8 mouse cellular contexts compared by ENCODE assay signal in genomic region chr10:45066931-45067308, GRCm38 (mm10). TPM values are rescaled to one million over a fixed set of nuclear protein-coding genes. Genes with fewer than 3 reads are reported as not detected.
DNase-seq lines count a peak whose midpoint lies in the region; ATAC-seq and TF ChIP-seq lines count a peak whose summit lies in the region.

Gene Prep, plus strand, starts transcription at chr10:45067203.

- H3K27me3 ChIP-seq in ES-Bruce4 (ENCODE audit: control insufficient read depth, insufficient read depth, low read length, poor library complexity, severe bottlenecking), result no peaks in the 10 kb centered on the region
- no peaks in the 10 kb centered on the region for H3K27me3 ChIP-seq in forebrain, embryonic 11.5 days (ENCODE audit: control insufficient read depth, insufficient read depth, low read length)
- no peaks in the 10 kb centered on the region for H3K27me3 ChIP-seq in heart, embryonic 16.5 days (ENCODE audit: control insufficient read depth, insufficient read depth, low read length)
- no peaks in the 10 kb centered on the region for H3K27me3 ChIP-seq in liver, embryonic 16.5 days (ENCODE audit: control insufficient read depth, insufficient read depth, low read depth, low read length)
- no peaks in the 10 kb centered on the region for H3K27me3 ChIP-seq in neural tube, embryonic 12.5 days (replicated peaks)
- no peaks in the 10 kb centered on the region for H3K27me3 ChIP-seq in stomach, postnatal 0 days (ENCODE audit: control insufficient read depth, insufficient read depth, low read length)

- DNase-seq in c-Kit-positive CD71-positive TER-119-negative erythroid progenitor cells, embryonic 14.5 days (ENCODE audit: low read depth), result peak; percentile 69
- DNase-seq in forebrain, embryonic 11.5 days (ENCODE audit: low spot score), result peak; percentile 93
- DNase-seq in kidney, postnatal 25 days, result peak; percentile 93 to 97
- peak; percentile 94 for DNase-seq in stomach, postnatal 0 days (ENCODE audit: low spot score)

- peak; percentile 94 for ATAC-seq in forebrain, embryonic 11.5 days (replicated peaks; ENCODE audit: low FRiP score)
- ATAC-seq in heart, embryonic 16.5 days (replicated peaks; ENCODE audit: extremely low read depth, insufficient read depth, low FRiP score), result peak; percentile 94
- peak; percentile 91 for ATAC-seq in liver, embryonic 16.5 days (ENCODE audit: low read depth)
- ATAC-seq in neural tube, embryonic 12.5 days (ENCODE audit: low FRiP score, low read depth), result peak; percentile 95
- peak; percentile 95 for ATAC-seq in stomach, postnatal 0 days (ENCODE audit: low FRiP score, low TSS enrichment)

- H3K4me2 ChIP-seq in forebrain, embryonic 11.5 days (ENCODE audit: low read depth, low read length, severe bottlenecking), result peak within 1 kb of the TSS; percentile 68
- H3K4me2 ChIP-seq in heart, embryonic 16.5 days (ENCODE audit: low read depth, low read length), result peak within 1 kb of the TSS; percentile 92
- peak within 1 kb of the TSS; percentile 94 for H3K4me2 ChIP-seq in liver, embryonic 16.5 days (ENCODE audit: low read depth, low read length)
- H3K4me2 ChIP-seq in neural tube, embryonic 12.5 days (replicated peaks), result peak within 1 kb of the TSS; percentile 77
- peak within 1 kb of the TSS; percentile 83 for H3K4me2 ChIP-seq in stomach, postnatal 0 days (replicated peaks; ENCODE audit: low read depth)

- H3K4me3 ChIP-seq in ES-Bruce4 (ENCODE audit: low read depth, low read length), result peak within 1 kb of the TSS; percentile 98
- H3K4me3 ChIP-seq in forebrain, embryonic 11.5 days (ENCODE audit: low read depth, low read length), result peak within 1 kb of the TSS; percentile 86
- peak within 1 kb of the TSS; percentile 99 for H3K4me3 ChIP-seq in heart, embryonic 16.5 days (ENCODE audit: low read length)
- H3K4me3 ChIP-seq in liver, embryonic 16.5 days (ENCODE audit: low read depth, low read length), result peak within 1 kb of the TSS; percentile 85
- H3K4me3 ChIP-seq in neural tube, embryonic 12.5 days, result peak within 1 kb of the TSS; percentile 95
- peak within 1 kb of the TSS; percentile 92 for H3K4me3 ChIP-seq in stomach, postnatal 0 days (ENCODE audit: low read depth, low read length)

- peak within 1 kb of the TSS; percentile 58 for H3K27ac ChIP-seq in ES-Bruce4 (ENCODE audit: insufficient read depth, low read length)
- peak within 1 kb of the TSS; percentile 75 for H3K27ac ChIP-seq in forebrain, embryonic 11.5 days (ENCODE audit: low read depth, low read length)
- H3K27ac ChIP-seq in heart, embryonic 16.5 days (ENCODE audit: low read length), result peak within 1 kb of the TSS; percentile 87
- peak within 1 kb of the TSS; percentile 77 for H3K27ac ChIP-seq in liver, embryonic 16.5 days (ENCODE audit: low read length)
- H3K27ac ChIP-seq in neural tube, embryonic 12.5 days, result peak within 1 kb of the TSS; percentile 62; the same call in 1 of the 2 replicates
- peak within 1 kb of the TSS; percentile 91 for H3K27ac ChIP-seq in stomach, postnatal 0 days (replicated peaks)

- no peak for TF ChIP-seq EP300 in ES-Bruce4 (IDR thresholded peaks at IDR 0.05; ENCODE audit: insufficient read depth, low read depth, low read length)
- TF ChIP-seq EP300 in stomach, postnatal 0 days (optimal IDR thresholded peaks at IDR 0.05), result no peak

- no peaks in the 10 kb centered on the region for H3K36me3 ChIP-seq in ES-Bruce4 (ENCODE audit: control insufficient read depth, insufficient read depth, low read length, poor library complexity, severe bottlenecking)
- H3K36me3 ChIP-seq in forebrain, embryonic 11.5 days (ENCODE audit: control insufficient read depth, insufficient read depth, low read length), result no peaks in the 10 kb centered on the region
- H3K36me3 ChIP-seq in heart, embryonic 16.5 days (ENCODE audit: control insufficient read depth, insufficient read depth), result no peaks in the 10 kb centered on the region
- no peaks in the 10 kb centered on the region for H3K36me3 ChIP-seq in liver, embryonic 16.5 days (ENCODE audit: control insufficient read depth, insufficient read depth)
- no peaks in the 10 kb centered on the region for H3K36me3 ChIP-seq in neural tube, embryonic 12.5 days
- H3K36me3 ChIP-seq in stomach, postnatal 0 days (ENCODE audit: control insufficient read depth, insufficient read depth, low read length), result no peaks in the 10 kb centered on the region

- H3K9ac ChIP-seq in ES-Bruce4 (ENCODE audit: low read depth, poor library complexity, severe bottlenecking), result peak within 1 kb of the TSS; percentile 92
- peak within 1 kb of the TSS; percentile 90 for H3K9ac ChIP-seq in forebrain, embryonic 11.5 days (ENCODE audit: low read length)
- H3K9ac ChIP-seq in heart, embryonic 16.5 days (ENCODE audit: low read length), result peak within 1 kb of the TSS; percentile 97
- peak within 1 kb of the TSS; percentile 80 for H3K9ac ChIP-seq in liver, embryonic 16.5 days (ENCODE audit: low read depth, low read length)
- peak within 1 kb of the TSS; percentile 92 for H3K9ac ChIP-seq in neural tube, embryonic 12.5 days
- peak within 1 kb of the TSS; percentile 84 for H3K9ac ChIP-seq in stomach, postnatal 0 days (ENCODE audit: low read length)

- peaks cover 6% of the 10 kb centered on the region for H3K4me1 ChIP-seq in ES-Bruce4 (ENCODE audit: control insufficient read depth, insufficient read depth, low read length)
- H3K4me1 ChIP-seq in forebrain, embryonic 11.5 days (replicated peaks; ENCODE audit: control insufficient read depth, insufficient read depth, low read length), result no peaks in the 10 kb centered on the region; the same call in 1 of the 2 replicates
- peaks cover 39% of the 10 kb centered on the region for H3K4me1 ChIP-seq in heart, embryonic 16.5 days (ENCODE audit: control insufficient read depth, insufficient read depth, low read length)
- peaks cover 45% of the 10 kb centered on the region for H3K4me1 ChIP-seq in liver, embryonic 16.5 days (ENCODE audit: control insufficient read depth, low read depth, low read length)
- H3K4me1 ChIP-seq in neural tube, embryonic 12.5 days, result peaks cover 12% of the 10 kb centered on the region; the same call in 1 of the 2 replicates
- peaks cover 2% of the 10 kb centered on the region; the same call in 1 of the 2 replicates for H3K4me1 ChIP-seq in stomach, postnatal 0 days (replicated peaks; ENCODE audit: control insufficient read depth, insufficient read depth)

- H3K9me3 ChIP-seq in ES-Bruce4 (replicated peaks; ENCODE audit: control insufficient read depth, insufficient read depth, low read length, poor library complexity, severe bottlenecking), result no peaks in the 10 kb centered on the region
- H3K9me3 ChIP-seq in forebrain, embryonic 11.5 days (ENCODE audit: control insufficient read depth, low read length), result no peaks in the 10 kb centered on the region
- no peaks in the 10 kb centered on the region for H3K9me3 ChIP-seq in heart, embryonic 16.5 days (replicated peaks; ENCODE audit: control insufficient read depth, low read length)
- no peaks in the 10 kb centered on the region for H3K9me3 ChIP-seq in liver, embryonic 16.5 days (replicated peaks; ENCODE audit: control insufficient read depth, low read length)
- no peaks in the 10 kb centered on the region for H3K9me3 ChIP-seq in neural tube, embryonic 12.5 days
- H3K9me3 ChIP-seq in stomach, postnatal 0 days (ENCODE audit: control insufficient read depth, low read length), result no peaks in the 10 kb centered on the region

- WGBS in forebrain, embryonic 11.5 days, result 0% methylated on average over 32 of the region's 57 CpGs
- WGBS in heart, embryonic 16.5 days, result under 1% methylated on average over 45 of the region's 57 CpGs
- WGBS in liver, embryonic 16.5 days (ENCODE audit: insufficient replicate concordance), result 0% methylated on average over 54 of the region's 57 CpGs
- under 1% methylated on average over 54 of the region's 57 CpGs for WGBS in neural tube, embryonic 12.5 days
- 1% methylated on average over 25 of the region's 57 CpGs for WGBS in stomach, postnatal 0 days

- no peak for TF ChIP-seq POLR2A in ES-Bruce4 (IDR thresholded peaks at IDR 0.05; ENCODE audit: insufficient read depth, low read length)

- peak; percentile 35 for TF ChIP-seq CTCF in ES-Bruce4 (IDR thresholded peaks at IDR 0.05; ENCODE audit: low read depth, low read length)
- TF ChIP-seq CTCF in stomach, postnatal 0 days (IDR thresholded peaks at IDR 0.05; ENCODE audit: low read depth), result peak; percentile 65

RNA-seq across cellular contexts. Expression of gene Prep, which starts in this region (rescaled TPM):
- polyA plus RNA-seq in ES-Bruce4 (2011; ENCODE audit: insufficient read depth, insufficient read length, low read depth, missing spikeins), result 22.8 and 24.1 TPM in 2 replicates
- 27.6 and 28.8 TPM in 2 replicates for polyA plus RNA-seq in forebrain, embryonic 11.5 days (2014; fragmentation: Nextera tagmentation; extraction: Ambion mirVana)
- 26.3 and 28.4 TPM in 2 replicates for polyA plus RNA-seq in heart, embryonic 16.5 days (2015; fragmentation: Nextera tagmentation; extraction: Ambion mirVana)
- polyA plus RNA-seq in liver, embryonic 16.5 days (2015; fragmentation: Nextera tagmentation; extraction: Ambion mirVana), result 9.2 and 9.6 TPM in 2 replicates
- 27.8 and 29.1 TPM in 2 replicates for polyA plus RNA-seq in neural tube, embryonic 12.5 days (2016; fragmentation: Nextera tagmentation; extraction: Ambion mirVana)
- polyA plus RNA-seq in stomach, postnatal 0 days (2015; fragmentation: Nextera tagmentation; extraction: Ambion mirVana), result 10.8 and 11.3 TPM in 2 replicates

Comparison
In these comparisons a context has a peak if more than half of its experiments do, and no peak if none do; other contexts are left out.
1. Peak in every context shown above with its lines: DNase-seq, ATAC-seq, H3K4me3 ChIP-seq and H3K27ac ChIP-seq.